Mouse (Mus musculus): ENCODE measurements around the gene Zkscan7.

Zkscan7 gene

DNA sequence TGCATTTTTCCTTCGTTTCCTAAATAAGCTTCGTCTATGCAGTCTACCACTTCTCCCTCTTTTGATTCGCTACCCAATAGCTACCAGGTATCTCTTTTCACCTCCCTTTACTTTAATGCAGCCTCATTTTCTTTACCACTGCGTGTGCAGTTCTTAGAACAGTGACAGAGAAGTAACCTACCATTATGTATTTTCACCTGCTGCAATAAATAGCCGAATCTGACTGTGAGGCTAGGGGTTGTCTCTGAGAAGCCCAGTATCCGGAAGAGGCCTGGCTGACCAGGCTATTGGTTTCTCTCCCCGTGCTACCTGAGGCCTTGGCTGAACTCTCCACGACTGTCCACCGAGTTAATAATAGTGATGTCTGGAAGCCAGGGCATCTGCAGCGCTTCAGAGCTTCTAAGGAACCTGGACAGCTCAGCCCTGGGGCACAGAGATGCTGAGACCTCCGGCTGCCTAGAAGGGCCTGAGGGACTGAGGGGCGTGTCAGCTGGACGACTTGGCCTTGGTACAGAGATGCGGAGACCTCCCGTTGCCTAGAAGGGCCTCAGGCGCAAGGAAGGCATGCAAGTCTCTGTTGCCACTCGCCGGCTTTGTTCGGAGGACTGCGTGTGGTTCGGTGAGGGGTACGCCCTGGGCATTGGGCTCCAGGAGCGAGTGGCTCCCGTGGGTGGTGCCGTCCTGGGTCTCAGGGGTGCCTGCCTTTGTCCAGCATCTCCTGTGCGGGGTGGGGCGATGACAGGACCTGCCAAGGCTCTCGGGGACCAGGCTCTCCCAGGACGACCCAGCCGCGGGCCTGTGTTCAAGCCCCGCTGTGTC lies 17.4 kb downstream of the Zkscan7 start:
- DNase-seq, result peak; percentile 76 to 79

DNA sequence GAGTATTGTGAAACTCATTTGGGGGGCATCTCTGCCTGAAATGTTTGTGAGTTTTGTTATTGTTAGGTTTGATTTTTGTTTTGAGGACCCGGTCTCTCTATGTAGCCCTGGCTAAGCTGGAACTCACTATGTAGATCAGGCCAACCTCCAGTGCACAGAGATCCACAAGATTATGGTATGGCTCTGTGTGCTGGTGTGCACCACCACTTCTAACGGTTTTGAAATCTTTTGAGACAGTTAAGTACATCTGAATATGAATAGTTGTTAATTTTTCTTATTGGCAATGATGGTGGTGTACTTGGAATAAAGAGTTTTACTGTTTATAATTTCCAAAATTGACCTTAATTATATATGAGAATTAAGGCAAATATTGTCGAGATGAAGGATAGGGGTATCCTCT lies 37.0 kb downstream of the Zkscan7 start:
- no peak for DNase-seq

DNA sequence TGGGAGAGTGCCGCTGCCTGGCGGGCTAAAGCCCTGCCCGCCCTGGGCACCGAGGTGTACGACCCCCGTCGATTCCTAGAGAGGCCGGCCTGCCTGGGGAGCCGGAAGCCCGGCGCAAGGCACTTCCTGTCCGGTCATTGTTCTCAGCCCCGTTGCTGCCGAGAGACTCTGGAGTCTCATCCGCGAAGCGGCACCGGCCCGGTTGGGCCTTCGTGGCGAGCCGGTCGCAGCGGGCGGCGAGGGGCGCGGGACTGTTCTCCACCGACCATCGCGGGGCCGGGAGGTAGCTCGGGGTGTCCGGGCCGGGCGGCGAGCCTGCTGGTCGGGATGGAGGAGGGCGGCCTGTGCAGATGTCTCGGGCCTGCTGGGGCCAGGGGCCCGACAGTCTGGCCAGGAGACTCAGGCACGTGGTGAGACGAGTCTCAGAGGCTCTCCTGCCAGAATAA lies 37.5 kb downstream of the Zkscan7 start, which contains the start of gene Zfp105:
TSS of gene Zfp105 (plus strand) at position 137 of the 446 bp plus-strand sequence.
- peak; percentile 71 to 77 for DNase-seq

DNA sequence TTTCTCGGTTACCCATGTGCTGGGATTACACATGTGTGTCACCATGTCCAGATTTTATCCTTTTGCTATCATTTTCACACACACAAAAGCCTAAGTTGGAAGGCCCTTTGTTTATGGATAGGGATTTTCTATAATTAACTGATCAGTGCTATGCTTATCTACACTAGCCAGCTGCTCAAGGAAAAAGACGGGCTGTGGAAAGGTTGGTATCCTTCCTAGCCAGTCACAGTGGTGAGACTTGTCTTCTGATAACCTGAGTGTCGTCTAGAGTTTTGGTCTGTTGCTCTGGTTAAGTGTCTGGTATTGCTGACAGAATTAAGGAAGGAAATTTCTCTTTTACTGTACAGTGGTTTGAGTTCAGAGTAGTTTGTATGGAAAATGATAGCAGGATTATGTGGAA lies 43.4 kb downstream of the Zkscan7 start:
- DNase-seq, result no peak
